Mouse (Mus musculus): ENCODE data around the gene Spty2d1. TPM values are rescaled to one million over a fixed set of nuclear protein-coding genes. Genes with fewer than 3 reads are reported as not detected.

Gene Spty2d1
- polyA plus RNA-seq (2016; fragmentation: Nextera tagmentation; extraction: Ambion mirVana) = 14.7 and 16.1 TPM in 2 replicates

DNA sequence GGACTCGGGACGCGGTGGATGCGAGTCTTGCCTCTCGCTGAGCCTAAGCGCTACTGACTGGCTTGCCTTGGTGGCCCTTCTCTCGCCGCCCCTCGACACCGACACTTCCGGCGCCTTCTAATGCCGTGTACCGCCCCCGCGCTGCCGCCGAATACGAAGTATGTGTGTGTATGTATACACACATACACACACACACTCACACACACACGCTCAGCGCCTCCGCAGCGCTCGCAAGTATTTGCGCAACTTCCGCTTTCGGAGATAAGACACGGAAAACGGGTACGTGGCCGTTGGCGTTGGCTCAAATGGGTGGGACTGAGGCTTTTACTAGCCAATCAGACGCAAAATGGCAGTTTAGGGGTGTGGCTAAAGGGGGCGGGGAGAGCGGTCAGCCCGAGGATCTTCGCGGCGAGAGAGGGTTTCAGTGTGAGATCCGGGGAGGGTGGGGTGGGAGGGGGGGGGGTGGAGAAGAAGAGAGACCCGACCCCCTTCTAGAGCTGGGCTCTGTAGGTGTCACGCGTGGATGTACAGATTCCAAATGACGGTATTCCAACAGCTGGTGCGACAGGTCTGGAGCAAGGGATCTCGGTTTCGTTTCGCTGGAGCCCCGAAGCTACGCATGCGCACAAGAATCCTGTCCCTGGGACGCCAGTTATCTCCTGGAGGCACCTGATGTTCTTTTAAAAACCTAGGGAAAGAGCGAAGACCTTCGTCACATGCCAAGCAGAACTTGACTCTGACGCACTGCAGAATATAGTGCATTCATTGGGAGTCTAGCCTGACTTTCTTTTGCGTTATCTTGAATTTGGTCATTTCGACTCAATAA lies at the start of gene Spty2d1:
Gene Spty2d1, minus strand, starts transcription at position 244 of the 826 bp plus-strand sequence.
- H3K4me3 ChIP-seq = peak within 1 kb of the TSS; percentile 66
- ATAC-seq (ENCODE audit: low FRiP score) = peak; percentile 97
- peak within 1 kb of the TSS; percentile 89 for H3K4me2 ChIP-seq (replicated peaks)
- no peaks in the 10 kb centered on the region for H3K36me3 ChIP-seq
- H3K9ac ChIP-seq = peak within 1 kb of the TSS; percentile 76
- WGBS = 1% methylated on average over 57 of the region's 57 CpGs
- no peaks in the 10 kb centered on the region for H3K27me3 ChIP-seq
- no peaks in the 10 kb centered on the region for H3K9me3 ChIP-seq (replicated peaks)
- H3K27ac ChIP-seq = peak within 1 kb of the TSS; percentile 88
- peaks cover 30% of the 10 kb centered on the region for H3K4me1 ChIP-seq

DNA sequence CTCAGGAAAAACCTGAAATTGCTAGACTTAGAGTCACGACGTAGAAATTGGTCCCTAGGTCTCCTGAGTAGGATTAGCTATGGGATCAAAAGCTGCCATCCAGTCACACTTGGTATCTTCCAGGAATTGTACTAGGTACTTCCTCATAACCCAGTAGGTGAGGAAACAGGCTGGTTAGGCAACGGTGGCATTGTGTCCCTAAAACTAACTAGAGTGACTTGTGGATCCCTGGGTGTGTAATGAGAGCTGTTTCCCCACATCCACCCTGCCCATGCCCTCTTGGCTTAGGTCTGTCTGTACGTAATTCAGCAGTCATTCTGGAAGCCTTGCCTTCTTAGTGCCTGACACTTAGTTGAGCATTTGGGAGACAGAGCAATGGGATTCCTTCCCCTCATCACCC lies 48.1 kb upstream of the Spty2d1 start:
- no peak for ATAC-seq (ENCODE audit: low FRiP score)
- no peak overlapping the region for H3K4me2 ChIP-seq (replicated peaks)
- WGBS = 90% methylated on average over 4 of the region's 4 CpGs
- peaks cover 12% of the 10 kb centered on the region for H3K36me3 ChIP-seq
- no peaks in the 10 kb centered on the region for H3K27me3 ChIP-seq
- no peak overlapping the region for H3K27ac ChIP-seq
- H3K9ac ChIP-seq = no peak overlapping the region
- H3K4me3 ChIP-seq = no peak overlapping the region
- H3K4me1 ChIP-seq = peaks cover 17% of the 10 kb centered on the region
- no peaks in the 10 kb centered on the region for H3K9me3 ChIP-seq (replicated peaks)

DNA sequence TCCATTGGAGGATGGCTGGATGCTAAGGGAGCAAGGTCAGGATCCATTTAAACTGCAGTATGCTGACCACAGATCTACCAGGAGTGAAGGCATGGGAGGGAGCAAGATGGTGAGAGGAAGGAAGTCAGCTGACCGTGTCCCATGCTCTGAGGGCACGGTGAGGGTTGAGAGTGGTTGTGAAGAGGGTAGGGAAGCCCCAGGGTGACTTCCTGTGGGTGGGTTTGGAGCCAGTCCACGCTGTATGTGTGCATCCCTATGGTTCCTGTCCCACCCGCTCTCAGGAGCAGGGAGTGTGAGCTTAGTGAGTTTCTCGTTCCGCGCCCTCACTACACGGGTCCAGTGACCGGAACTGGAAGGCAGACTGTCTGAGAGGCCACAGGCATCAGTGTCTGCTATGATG lies 47.5 kb upstream of the Spty2d1 start:
- no peak overlapping the region for H3K27ac ChIP-seq
- ATAC-seq (ENCODE audit: low FRiP score) = no peak
- H3K27me3 ChIP-seq = no peaks in the 10 kb centered on the region
- no peaks in the 10 kb centered on the region for H3K9me3 ChIP-seq (replicated peaks)
- 84% methylated on average over 9 of the region's 9 CpGs for WGBS
- no peak overlapping the region for H3K4me3 ChIP-seq
- H3K4me1 ChIP-seq = peaks cover 22% of the 10 kb centered on the region
- peaks cover 12% of the 10 kb centered on the region for H3K36me3 ChIP-seq
- H3K4me2 ChIP-seq (replicated peaks) = no peak overlapping the region
- H3K9ac ChIP-seq = no peak overlapping the region

DNA sequence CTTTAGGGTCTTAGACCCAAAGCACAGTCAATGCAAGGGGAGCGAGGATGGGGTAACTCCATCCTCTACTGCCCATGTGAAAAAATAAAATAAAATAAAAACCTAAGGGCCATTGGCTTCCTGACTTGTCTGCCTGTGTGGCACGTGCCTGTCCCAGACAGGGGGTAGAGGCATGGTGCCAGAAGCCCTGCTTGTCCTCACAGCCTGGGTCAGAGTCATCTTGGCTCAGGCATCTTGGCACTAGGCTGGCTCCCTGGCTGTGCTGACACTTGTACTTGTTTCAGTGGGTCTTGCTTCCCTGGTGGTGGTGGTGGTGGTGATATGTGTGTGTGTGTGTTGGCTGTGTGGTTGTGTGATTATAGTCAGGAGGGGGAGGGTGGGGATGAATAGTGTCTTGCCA lies 46.5 kb upstream of the Spty2d1 start:
- H3K36me3 ChIP-seq = peaks cover 12% of the 10 kb centered on the region
- 77% methylated on average over 2 of the region's 2 CpGs for WGBS
- no peak for ATAC-seq (ENCODE audit: low FRiP score)
- no peaks in the 10 kb centered on the region for H3K27me3 ChIP-seq
- H3K27ac ChIP-seq = no peak overlapping the region
- H3K4me2 ChIP-seq (replicated peaks) = no peak overlapping the region
- no peaks in the 10 kb centered on the region for H3K9me3 ChIP-seq (replicated peaks)
- no peak overlapping the region for H3K4me3 ChIP-seq
- H3K4me1 ChIP-seq = peaks cover 22% of the 10 kb centered on the region
- no peak overlapping the region for H3K9ac ChIP-seq

DNA sequence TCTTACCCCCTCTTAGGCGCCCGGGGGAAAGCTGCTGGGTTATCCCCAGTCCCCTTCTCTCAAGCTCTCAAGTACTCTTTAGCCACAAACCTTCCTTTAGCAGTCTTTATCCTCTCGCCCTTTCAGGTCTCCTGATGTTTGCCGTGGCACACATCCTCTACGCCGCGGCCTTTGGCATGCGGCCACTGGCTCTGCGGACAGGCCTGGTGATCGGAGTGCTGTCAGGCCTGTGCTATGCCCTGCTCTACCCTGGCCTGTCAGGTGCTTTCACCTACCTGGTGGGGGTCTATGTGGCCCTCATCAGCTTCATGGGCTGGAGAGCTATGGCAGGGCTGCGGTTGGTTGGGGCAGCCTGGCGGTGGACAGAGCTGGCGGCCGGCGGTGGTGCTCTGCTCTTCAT lies 45.1 kb upstream of the Spty2d1 start:
- 94% methylated on average over 15 of the region's 15 CpGs for WGBS
- no peaks in the 10 kb centered on the region for H3K9me3 ChIP-seq (replicated peaks)
- H3K27me3 ChIP-seq = 0 out of 2 replicates have a peak, but pooled peaks cover 3% of the 10 kb centered on the region

DNA sequence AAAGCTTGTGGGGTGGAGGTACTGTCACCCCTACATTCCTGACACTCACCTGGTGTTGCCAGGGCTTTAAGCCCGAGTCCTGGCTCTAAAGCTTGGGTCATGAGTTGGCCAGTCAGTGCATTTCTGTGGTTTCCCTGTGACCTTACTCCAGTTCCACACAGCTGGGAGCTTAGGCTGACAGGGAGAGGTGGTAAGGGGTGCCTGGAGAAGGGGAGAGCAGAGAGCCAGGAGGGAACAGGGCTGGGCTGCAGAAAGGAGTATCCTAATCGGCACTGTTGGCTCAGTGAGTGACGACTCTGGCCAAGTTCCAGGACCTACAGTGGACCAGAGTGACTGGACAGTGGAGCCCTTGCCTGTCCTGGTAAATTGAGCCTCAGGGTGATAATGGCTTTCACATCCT lies 44.1 kb upstream of the Spty2d1 start:
- H3K9me3 ChIP-seq (replicated peaks) = no peaks in the 10 kb centered on the region
- 0 out of 2 replicates have a peak overlapping the region, but pooled peaks have one; percentile 90 for H3K4me3 ChIP-seq
- peak overlapping the region; percentile 73 for H3K4me2 ChIP-seq (replicated peaks)
- H3K36me3 ChIP-seq = peaks cover 12% of the 10 kb centered on the region
- H3K4me1 ChIP-seq = peaks cover 22% of the 10 kb centered on the region
- peak overlapping the region; percentile 45 for H3K27ac ChIP-seq
- 0 out of 2 replicates have a peak, but pooled peaks cover 5% of the 10 kb centered on the region for H3K27me3 ChIP-seq
- no peak for ATAC-seq (ENCODE audit: low FRiP score)
- 33% methylated on average over 3 of the region's 3 CpGs for WGBS
- 0 out of 2 replicates have a peak overlapping the region, but pooled peaks have one; percentile 35 for H3K9ac ChIP-seq

More for the DNA sequence above, 45.1 kb upstream of the Spty2d1 start:
- H3K9ac ChIP-seq = no peak overlapping the region
- no peak overlapping the region for H3K4me3 ChIP-seq
- H3K4me2 ChIP-seq (replicated peaks) = no peak overlapping the region
- H3K4me1 ChIP-seq = peaks cover 22% of the 10 kb centered on the region
- ATAC-seq (ENCODE audit: low FRiP score) = no peak
- peaks cover 12% of the 10 kb centered on the region for H3K36me3 ChIP-seq
- H3K27ac ChIP-seq = no peak overlapping the region

DNA sequence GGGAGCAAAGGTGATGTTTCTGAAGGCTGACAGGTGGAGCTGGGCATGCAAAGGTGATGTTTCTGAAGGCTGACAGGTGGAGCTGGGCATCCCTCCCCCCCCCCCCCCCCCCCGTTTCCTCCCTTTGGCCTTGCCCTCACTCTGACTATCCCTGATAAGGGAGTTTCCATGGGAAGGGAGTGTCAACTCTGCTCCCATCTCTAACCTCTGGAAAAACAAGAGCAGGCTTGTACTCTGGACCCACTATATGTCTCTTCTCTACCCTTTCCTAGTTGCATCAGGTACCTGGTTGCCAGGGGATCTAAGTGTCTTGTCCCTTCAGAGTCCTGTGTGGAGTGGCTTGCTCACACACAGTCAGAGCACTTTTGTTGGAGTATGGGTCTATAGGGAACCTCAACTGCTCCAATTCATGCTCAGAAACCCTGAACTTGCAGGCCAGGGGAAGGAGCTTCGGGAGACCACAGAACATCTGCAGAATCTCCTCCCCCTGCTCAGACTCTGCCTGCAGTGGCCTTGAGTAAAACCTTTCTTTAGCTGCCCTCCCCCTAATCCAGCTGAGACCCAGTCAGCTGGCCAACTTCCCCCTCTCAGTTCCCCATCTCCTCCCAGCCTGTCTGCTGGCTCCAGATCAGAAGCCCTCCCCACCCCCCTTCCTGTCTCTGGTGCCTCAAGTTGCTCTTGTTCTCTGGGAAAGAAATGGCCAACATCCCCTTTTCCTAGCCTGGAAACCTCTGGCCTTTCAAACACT lies 43.4 kb upstream of the Spty2d1 start:
- 19% methylated on average over 1 of the region's 2 CpGs for WGBS
- H3K27ac ChIP-seq = peak overlapping the region; percentile 58

DNA sequence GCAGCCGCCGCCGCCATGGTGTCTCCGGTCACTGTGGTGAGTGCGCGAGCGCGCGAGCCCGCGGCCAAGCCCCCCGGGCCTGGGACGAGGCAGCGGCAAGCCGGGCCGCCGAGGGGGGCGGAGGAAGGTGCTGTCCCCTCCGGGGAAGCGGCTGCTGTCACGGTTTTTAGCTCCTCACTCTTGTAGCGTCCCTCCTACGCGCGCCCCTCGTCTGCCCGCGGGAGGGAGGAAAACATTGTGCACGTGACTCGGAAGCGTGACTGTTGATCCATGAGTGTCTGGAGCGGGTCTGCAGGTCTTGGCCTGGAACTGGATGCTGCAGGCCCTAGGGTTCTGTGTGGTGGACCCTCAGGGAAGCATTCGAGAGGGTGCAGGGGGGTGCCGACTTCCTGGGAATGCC lies 42.6 kb upstream of the Spty2d1 start:
- peak; percentile 81 for ATAC-seq (ENCODE audit: low FRiP score)
- peak overlapping the region; percentile 73 for H3K4me2 ChIP-seq (replicated peaks)
- peak overlapping the region; percentile 96 for H3K27ac ChIP-seq
- H3K9ac ChIP-seq = peak overlapping the region; percentile 86
- 0 out of 2 replicates have a peak, but pooled peaks cover 5% of the 10 kb centered on the region for H3K27me3 ChIP-seq
- H3K4me1 ChIP-seq = peaks cover 22% of the 10 kb centered on the region
- WGBS = under 1% methylated on average over 34 of the region's 34 CpGs
- H3K4me3 ChIP-seq = peak overlapping the region; percentile 90
- H3K36me3 ChIP-seq = peaks cover 12% of the 10 kb centered on the region
- no peaks in the 10 kb centered on the region for H3K9me3 ChIP-seq (replicated peaks)

More for the DNA sequence above, 43.4 kb upstream of the Spty2d1 start:
- Histone ChIP-seq H3K9ac (0 out of 2 replicates have a peak overlapping the region, but pooled peaks have one; percentile 86), H3K4me1 (peaks cover 22% of the 10 kb centered on the region), H3K27me3 (0 out of 2 replicates have a peak, but pooled peaks cover 5% of the 10 kb centered on the region), H3K9me3 (replicated peaks) (no peaks in the 10 kb centered on the region), H3K36me3 (peaks cover 12% of the 10 kb centered on the region), H3K4me2 (replicated peaks) (peak overlapping the region; percentile 73), H3K4me3 (peak overlapping the region; percentile 90)
- ATAC-seq (ENCODE audit: low FRiP score) = no peak

DNA sequence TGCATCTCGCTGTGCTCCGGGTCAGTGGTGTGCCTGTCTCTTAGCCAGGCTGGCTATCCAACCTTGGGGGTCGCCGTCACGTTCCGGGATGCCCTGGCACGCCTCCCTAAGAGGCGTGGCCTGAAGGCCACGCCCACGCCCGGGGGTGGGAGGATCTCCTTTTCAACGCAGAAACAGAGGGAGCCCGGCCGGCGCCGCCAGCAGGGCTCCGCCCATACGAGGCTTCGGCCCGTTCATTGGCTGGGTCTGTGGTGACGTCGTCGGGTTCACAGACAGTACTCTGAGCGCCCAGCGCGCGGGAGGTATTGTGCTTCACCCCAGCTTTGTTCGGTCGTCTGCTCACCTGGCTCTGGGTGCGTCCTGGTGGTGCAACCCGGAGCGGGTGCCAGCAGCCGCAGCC lies 42.2 kb upstream of the Spty2d1 start, which contains the start of gene Tmem86a:
Gene Tmem86a, plus strand, starts transcription at position 236 of the 400 bp plus-strand sequence.
- Histone ChIP-seq H3K9ac (peak within 1 kb of the TSS; percentile 86), H3K27ac (peak within 1 kb of the TSS; percentile 96), H3K4me3 (peak within 1 kb of the TSS; percentile 90), H3K36me3 (peaks cover 12% of the 10 kb centered on the region), H3K27me3 (0 out of 2 replicates have a peak, but pooled peaks cover 5% of the 10 kb centered on the region), H3K9me3 (replicated peaks) (no peaks in the 10 kb centered on the region), H3K4me2 (replicated peaks) (peak within 1 kb of the TSS; percentile 73), H3K4me1 (peaks cover 22% of the 10 kb centered on the region)
- ATAC-seq (ENCODE audit: low FRiP score) = peak; percentile 99
- under 1% methylated on average over 33 of the region's 33 CpGs for WGBS

DNA sequence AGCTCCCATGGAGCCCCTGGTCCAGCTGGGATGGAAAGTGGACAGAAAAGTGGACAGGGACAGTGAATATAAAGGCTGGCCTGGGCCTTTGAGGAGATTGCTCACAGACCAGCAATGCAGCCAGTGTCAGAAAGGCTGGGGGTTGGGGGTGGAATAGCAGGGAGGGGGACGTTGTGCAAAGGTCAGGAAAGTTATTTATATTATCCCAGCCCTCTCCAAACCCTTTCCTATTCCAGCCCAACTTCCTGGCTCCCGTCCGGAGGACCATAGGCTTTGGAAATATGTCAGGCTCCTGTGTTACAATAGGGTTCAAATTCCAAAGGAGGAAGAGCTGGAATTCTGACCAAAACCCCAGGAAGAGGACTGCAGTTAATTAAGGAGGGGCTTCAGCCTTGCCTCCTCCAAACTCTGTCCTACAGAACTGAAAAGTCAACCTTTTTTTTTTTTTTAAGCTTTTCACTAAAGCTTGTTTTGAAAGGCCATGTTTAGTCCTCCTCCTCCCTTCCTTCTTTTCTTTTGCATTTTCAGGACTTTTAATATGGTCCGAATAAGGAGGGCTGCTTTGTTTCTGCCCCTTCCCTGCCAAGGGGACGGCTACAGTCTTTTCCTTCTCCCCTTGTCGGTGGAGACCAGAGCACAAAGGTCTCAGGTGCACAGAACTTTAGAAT lies 34.7 kb upstream of the Spty2d1 start:
- Histone ChIP-seq H3K4me1 (peaks cover 3% of the 10 kb centered on the region; the same call in 1 of the 2 replicates), H3K27me3 (0 out of 2 replicates have a peak, but pooled peaks cover 2% of the 10 kb centered on the region), H3K4me3 (no peak overlapping the region), H3K36me3 (no peaks in the 10 kb centered on the region), H3K9me3 (replicated peaks) (no peaks in the 10 kb centered on the region), H3K9ac (no peak overlapping the region), H3K4me2 (replicated peaks) (no peak overlapping the region), H3K27ac (no peak overlapping the region)
- WGBS = 50% methylated on average over 6 of the region's 6 CpGs
- ATAC-seq (ENCODE audit: low FRiP score) = no peak

DNA sequence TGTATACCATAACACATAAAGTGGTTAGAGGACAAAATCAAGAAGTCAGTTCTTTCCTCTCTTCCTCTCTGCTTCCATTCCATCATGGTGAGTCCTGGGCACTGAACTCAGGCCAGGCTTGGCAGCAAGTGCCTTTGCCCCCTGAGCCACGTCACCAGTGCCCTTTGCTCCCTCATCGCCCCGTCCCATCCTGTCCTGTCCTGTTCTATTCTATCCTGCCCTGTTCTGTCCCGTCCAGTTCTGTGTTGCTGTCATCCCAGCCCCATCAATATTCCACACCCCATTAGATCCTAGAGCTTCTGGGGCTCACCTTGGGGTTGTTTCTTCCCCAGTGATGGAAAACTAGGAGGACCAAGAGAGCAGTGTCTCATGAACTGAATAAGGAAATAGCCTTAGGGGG lies 33.9 kb upstream of the Spty2d1 start:
- peaks cover 3% of the 10 kb centered on the region; the same call in 1 of the 2 replicates for H3K4me1 ChIP-seq
- H3K27me3 ChIP-seq = no peaks in the 10 kb centered on the region
- WGBS = 76% methylated on average over 4 of the region's 4 CpGs
- no peak overlapping the region for H3K4me3 ChIP-seq
- no peak for ATAC-seq (ENCODE audit: low FRiP score)
- no peak overlapping the region for H3K4me2 ChIP-seq (replicated peaks)
- H3K36me3 ChIP-seq = no peaks in the 10 kb centered on the region
- no peak overlapping the region for H3K27ac ChIP-seq
- no peaks in the 10 kb centered on the region for H3K9me3 ChIP-seq (replicated peaks)
- no peak overlapping the region; the same call in 1 of the 2 replicates for H3K9ac ChIP-seq

All from hindbrain, embryonic 12.5 days (tissue).